28 mouse cellular contexts compared by ENCODE assay signal in the genomic region with DNA sequence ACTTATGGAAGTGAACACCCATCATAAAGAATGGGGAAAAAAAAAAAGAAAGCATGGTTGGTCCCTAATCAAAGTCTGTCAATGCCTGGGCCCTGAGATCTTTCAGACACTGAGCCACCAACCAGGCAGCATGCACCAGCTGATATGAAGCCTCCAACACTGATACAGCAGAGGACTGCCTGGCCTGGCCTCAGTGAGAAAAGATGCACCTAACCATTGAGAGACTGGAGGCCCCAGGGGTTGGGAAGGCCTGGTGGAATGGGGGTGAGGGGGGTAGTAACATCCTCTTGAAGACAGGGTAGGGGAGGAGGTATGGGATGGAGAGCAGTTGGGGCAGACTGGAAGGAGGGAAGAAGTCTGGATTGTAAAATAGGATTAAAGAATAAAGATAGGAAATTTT.
"Had no signal": no experiment of that assay in that cellular context is flagged by ENCODE, and none has a peak within 500 bp of the region (broad histone marks: within the 10 kb centered on the region; RNA-seq: fewer than 3 reads in every experiment).

No protein-coding gene starts in this region.

- H3K4me3 ChIP-seq: embryonic facial prominence, embryonic 10.5 days; embryonic facial prominence, embryonic 12.5 days; embryonic facial prominence, embryonic 13.5 days; embryonic facial prominence, embryonic 15.5 days; erythroblast, embryonic 14.5 days; forebrain, embryonic 10.5 days; forebrain, embryonic 12.5 days; forebrain, embryonic 13.5 days; forebrain, embryonic 15.5 days; gastrocnemius, adult 2 months; heart, adult 2 months had no signal

- H3K27me3 ChIP-seq: embryonic facial prominence, embryonic 12.5 days; embryonic facial prominence, embryonic 13.5 days; embryonic facial prominence, embryonic 15.5 days; forebrain, embryonic 12.5 days; forebrain, embryonic 13.5 days; forebrain, embryonic 15.5 days had no signal

- H3K9me3 ChIP-seq: embryonic facial prominence, embryonic 10.5 days; embryonic facial prominence, embryonic 12.5 days; embryonic facial prominence, embryonic 13.5 days; embryonic facial prominence, embryonic 15.5 days; forebrain, embryonic 10.5 days; forebrain, embryonic 12.5 days; forebrain, embryonic 13.5 days; forebrain, embryonic 15.5 days had no signal

- ATAC-seq: forebrain, embryonic 13.5 days; forebrain, embryonic 14.5 days; forebrain, embryonic 15.5 days; forebrain, embryonic 16.5 days; forebrain, postnatal 0 days had no signal

- H3K27ac ChIP-seq: embryonic facial prominence, embryonic 10.5 days; embryonic facial prominence, embryonic 12.5 days; embryonic facial prominence, embryonic 13.5 days; embryonic facial prominence, embryonic 15.5 days; forebrain, embryonic 10.5 days; forebrain, embryonic 12.5 days; forebrain, embryonic 13.5 days; forebrain, embryonic 15.5 days; gastrocnemius, adult 2 months; heart, adult 2 months had no signal

- DNase-seq: cerebellum, adult 2 months; cerebellum, adult 8-10 months; cerebellum, adult 9-10 months; cerebellum, adult 9-11 months; cerebellum, postnatal 10 days; cerebellum, postnatal 14 days; cerebellum, postnatal 25 days; cerebellum, postnatal 36 days; embryo, embryonic 11 days; forebrain, postnatal 0 days; gastrocnemius, adult 2 months; gastrocnemius, postnatal 10 days; gastrocnemius, postnatal 14 days; gastrocnemius, postnatal 25 days; gastrocnemius, postnatal 36 days; heart, adult 18-20 months; heart, adult 2 months had no signal

- H3K4me1 ChIP-seq: embryonic facial prominence, embryonic 10.5 days; embryonic facial prominence, embryonic 12.5 days; embryonic facial prominence, embryonic 13.5 days; embryonic facial prominence, embryonic 15.5 days; forebrain, embryonic 15.5 days had no signal

- H3K4me2 ChIP-seq: embryonic facial prominence, embryonic 12.5 days; embryonic facial prominence, embryonic 13.5 days; embryonic facial prominence, embryonic 15.5 days; forebrain, embryonic 12.5 days; forebrain, embryonic 13.5 days; forebrain, embryonic 15.5 days had no signal

- H3K36me3 ChIP-seq: embryonic facial prominence, embryonic 10.5 days; embryonic facial prominence, embryonic 12.5 days; embryonic facial prominence, embryonic 13.5 days; embryonic facial prominence, embryonic 15.5 days; forebrain, embryonic 10.5 days; forebrain, embryonic 12.5 days; forebrain, embryonic 15.5 days had no signal

- H3K9ac ChIP-seq: embryonic facial prominence, embryonic 12.5 days; embryonic facial prominence, embryonic 13.5 days; embryonic facial prominence, embryonic 15.5 days; forebrain, embryonic 12.5 days; forebrain, embryonic 13.5 days; forebrain, embryonic 15.5 days; forebrain, postnatal 0 days had no signal
